Mouse (Mus musculus): ENCODE data around the gene Elovl2.
A peak's percentile ranks its signal among the peaks of the same experiment; 100 is the strongest.
"Not testable (repeated sequence)": the region's sequence is repeated elsewhere in the genome, so short reads cannot be mapped to it uniquely, and the experiment has no call there.

The Elovl2 gene

DNA sequence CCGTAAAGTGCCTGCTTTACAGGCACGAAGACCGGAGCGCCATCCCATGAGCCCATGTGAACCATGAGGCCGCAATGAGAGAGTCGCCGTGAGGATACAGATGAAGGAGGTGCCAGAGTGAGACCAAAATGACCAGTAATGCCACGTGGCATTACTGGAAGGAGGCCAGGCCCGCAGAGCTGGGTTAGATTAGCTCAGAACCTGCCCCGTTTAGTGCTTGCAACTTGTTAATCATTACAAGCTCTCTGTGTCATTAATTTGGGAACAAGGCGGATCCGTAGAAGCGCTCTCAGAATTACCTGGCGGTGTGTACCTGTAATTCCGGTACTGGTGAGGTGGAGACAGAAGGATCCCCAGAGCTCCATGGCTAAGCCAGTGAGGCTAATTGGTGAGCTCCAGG lies 12.0 kb upstream of the Elovl2 start:
- peak; percentile 87 for DNase-seq

DNA sequence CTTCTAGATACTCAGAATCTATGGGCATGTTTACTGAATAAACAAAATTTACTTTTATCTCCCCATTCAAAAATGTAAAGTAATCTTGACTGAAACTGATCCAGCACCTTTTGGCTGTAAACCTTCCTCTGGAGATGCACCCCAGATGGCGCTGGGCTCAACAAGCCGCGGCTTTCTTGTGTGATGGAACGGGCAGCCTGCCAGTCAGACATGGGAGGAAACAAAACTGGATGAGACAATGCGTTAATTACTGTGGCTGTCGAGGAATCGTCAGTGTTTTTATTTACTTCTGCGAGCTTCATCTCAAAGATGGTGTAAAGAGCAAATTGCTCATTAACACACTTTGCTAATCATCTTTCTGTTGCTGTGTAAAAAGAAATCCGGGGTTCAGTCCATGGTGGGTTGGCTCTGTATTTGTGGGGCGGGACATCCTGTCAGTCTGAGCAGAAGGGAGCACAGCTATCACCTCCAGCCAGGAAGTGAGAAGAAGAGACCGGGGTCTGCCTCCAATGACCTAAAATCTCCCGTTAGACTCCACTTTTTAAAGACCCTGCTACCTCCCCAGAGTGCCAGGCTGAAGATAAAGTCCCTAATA lies 11.3 kb upstream of the Elovl2 start:
- DNase-seq = no peak

- no peak for DNase-seq
Measured at GRCm38 (mm10) chr13:41230256-41230655, 10.1 kb upstream of the Elovl2 start.

DNA sequence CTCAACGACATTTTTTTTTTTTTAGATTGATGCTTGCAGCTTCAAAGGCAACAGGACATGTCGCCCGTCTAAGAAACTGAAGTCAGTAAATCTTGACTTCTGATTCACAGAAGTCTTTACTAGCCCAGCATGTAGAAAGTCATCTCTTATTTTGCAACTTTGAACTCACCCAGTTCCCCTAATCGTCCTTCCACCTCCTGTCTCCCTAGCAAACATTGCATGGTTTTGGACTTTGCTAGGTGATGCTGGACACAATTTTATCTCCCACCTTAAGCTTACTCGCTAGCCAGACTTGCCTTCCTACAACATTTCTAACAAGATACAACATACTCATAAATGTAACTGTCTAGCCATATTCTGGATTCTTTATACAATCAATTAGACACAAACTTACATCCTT lies 7.9 kb upstream of the Elovl2 start:
- no peak for DNase-seq

- DNase-seq = no peak
Measured at GRCm38 (mm10) chr13:41226513-41226912, 6.3 kb upstream of the Elovl2 start.

DNA sequence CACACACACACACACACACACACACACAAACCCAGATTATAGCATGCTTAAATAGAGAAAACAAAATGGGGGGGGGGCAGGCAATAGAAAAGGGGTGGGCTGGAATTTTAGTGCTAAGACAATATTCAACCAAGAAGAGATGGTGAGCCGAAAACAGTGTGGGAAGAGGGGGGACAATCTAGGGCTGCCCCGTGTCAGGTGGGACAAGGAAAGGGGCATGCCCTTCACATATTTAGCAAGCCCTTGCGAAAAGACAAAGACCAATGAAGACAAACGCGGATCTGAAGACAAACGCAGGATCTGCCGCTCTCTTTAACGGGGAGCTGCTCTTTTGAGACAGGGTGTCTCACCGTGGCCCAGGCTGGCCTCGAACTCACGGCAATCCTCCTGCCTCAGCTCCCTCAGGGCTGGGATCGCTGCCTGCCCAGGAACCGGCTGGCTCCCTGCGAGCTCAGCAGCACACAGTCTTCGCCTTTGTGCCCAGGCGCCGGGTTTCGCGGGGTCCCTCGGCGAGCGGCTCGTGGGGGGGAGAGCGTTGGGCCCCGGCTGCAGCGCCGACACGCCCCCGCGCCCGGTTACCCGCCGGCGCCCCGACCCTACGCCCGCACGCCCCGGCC lies 410 bp downstream of the Elovl2 start:
- DNase-seq = no peak

- peak; percentile 17 for DNase-seq
Measured at GRCm38 (mm10) chr13:41219056-41219455, 1.1 kb downstream of the Elovl2 start.

- no peak for DNase-seq
Measured at GRCm38 (mm10) chr13:41216236-41216635, 4.0 kb downstream of the Elovl2 start.

DNA sequence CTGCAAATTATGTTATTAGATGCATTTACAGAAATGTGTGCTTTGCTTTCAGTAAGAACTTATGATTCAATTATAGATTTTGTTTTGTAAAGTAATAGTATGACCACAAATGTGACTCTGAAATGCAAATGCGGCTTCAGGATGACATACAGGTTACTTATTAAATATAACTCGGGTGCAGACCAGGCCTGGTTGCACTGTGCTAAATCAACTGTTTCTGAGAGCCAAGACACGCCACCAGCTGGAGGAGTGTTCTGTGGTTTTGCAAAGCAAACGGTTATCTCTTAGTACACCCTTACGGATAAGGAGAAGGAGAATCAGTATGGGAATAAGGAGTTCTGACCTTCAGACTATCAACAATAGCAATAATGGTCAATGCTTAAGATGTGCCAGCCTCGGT lies 4.5 kb downstream of the Elovl2 start:
- DNase-seq = no peak

GRCm38 (mm10) chr13:41212558-41213322 lies 7.5 kb downstream of the Elovl2 start:
- DNase-seq = peak; percentile 26

DNA sequence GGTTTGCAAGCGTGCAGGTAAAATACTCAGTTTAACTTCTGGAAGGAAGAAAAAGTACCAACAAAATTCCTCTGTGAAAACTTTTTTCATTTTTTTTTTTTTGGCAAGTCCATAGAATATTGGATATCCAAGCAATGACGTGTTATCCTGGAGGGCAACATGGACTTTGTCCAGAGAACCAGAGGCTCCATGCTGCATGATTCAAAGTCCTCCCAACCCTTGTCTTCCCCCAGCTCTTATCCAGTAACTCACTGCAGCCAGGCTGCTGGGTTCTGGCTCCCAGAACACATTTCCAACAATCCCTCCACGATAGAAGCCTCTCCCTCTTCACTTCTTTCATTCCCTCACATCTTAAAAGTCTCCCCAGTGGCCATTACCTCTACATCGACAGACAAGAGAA lies 8.9 kb downstream of the Elovl2 start:
- peak; percentile 23 for DNase-seq

DNA sequence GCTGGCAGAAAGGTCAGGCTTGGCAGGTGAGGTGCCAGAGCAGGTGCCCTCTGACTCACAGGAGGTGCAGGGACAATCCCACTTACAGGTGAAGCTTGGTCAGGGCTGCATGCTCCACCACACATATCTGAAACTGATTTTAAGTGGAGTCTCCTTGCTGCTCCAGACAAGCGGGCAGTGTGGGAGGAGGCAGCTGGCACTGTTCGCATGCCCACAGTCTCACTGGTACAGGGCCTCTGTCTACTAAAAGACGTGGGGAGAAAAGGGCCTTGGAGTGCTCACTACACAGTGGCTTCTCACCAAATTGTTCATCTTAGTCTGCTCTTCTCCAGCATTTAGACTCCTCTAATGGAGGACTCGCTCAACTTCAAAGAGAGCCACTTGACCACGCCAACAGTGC lies 14.0 kb downstream of the Elovl2 start:
- no peak for DNase-seq

DNA sequence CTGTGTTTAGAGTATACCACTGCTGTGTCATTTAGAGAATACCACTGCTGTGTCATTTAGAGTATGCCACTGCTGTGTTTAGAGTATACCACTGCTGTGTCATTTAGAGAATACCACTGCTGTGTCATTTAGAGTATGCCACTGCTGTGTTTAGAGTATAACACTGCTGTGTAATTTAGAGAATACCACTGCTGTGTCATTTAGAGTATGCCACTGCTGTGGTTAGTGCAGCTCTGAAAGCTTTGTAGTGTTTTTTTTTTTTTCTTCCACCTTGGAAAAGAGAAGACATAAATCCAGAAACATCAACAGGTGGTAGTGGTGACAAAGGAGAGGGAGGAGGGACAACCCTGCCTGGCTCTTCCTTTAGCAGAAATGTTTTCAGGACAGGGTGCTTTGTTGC lies 14.6 kb downstream of the Elovl2 start:
- not testable (repeated sequence) for DNase-seq

- no peak for DNase-seq
Measured at GRCm38 (mm10) chr13:41203691-41204090, 16.5 kb downstream of the Elovl2 start.

DNA sequence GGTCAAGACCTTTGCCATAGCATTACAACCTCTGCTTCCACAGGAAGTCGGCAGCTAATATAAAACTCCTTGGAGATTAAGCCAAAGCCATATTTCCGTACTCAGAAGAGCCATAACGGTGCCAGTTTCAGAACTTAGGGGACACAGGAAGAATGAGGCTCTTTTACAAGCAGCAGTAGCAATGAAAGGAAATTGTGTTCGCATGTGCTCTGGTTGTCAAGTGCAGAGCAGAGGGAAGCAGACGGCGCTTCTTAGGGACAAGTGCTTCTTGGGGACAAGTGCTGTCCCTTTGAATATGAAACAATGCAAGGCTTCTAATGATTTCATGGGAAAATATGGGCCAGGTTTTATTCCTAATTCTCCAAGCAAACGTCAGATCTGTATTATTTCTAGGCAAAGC lies 16.9 kb downstream of the Elovl2 start:
- DNase-seq = no peak

- DNase-seq = no peak
Measured at GRCm38 (mm10) chr13:41200861-41201260, 19.3 kb downstream of the Elovl2 start.

GRCm38 (mm10) chr13:41195640-41196333 lies 24.4 kb downstream of the Elovl2 start:
- no peak for DNase-seq

GRCm38 (mm10) chr13:41187886-41188285 lies 32.3 kb downstream of the Elovl2 start:
- DNase-seq = no peak

DNA sequence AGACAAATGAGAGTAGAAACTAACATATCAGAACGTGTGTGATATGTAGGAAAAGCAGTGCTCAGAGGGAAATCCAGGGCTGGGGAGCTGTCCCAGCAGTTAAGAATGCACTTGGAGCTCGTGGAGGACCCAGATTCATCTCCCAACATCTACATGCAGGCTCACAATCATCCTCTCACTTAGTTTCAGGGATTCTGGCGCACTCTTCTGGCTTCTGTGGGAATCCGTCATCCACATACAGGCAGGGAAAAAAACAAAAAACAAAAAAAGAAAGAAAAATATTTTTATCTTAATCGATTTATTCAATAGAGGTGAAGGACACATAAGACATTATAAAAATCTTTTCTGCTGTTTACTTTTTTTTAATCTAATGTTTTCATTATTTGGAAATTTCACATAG lies 61.8 kb downstream of the Elovl2 start:
- no peak for DNase-seq

DNA sequence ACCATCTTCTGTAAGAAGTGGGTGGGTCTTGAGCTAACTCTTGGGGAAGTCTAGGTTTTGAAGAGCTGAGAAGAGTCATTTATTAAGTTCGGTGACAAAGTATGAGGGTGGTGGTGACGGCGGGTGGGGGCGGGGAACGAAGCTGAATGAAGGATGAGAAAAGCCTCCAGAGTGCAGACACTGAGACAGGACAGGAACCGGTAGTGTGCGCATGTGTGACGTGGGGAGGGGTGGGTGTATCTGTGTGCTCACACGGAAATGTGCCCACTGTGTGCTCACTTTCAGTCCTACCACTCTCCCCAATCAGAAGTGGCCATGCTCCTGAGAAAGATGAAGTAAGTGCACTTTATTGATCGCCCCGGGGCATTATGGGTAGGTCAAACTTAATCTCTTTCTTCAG lies 67.1 kb downstream of the Elovl2 start:
- DNase-seq = no peak

- DNase-seq = peak; percentile 42
Measured at GRCm38 (mm10) chr13:41146271-41146670, 73.9 kb downstream of the Elovl2 start.

- DNase-seq = no peak
Measured at GRCm38 (mm10) chr13:41145433-41145970, 74.7 kb downstream of the Elovl2 start.

DNA sequence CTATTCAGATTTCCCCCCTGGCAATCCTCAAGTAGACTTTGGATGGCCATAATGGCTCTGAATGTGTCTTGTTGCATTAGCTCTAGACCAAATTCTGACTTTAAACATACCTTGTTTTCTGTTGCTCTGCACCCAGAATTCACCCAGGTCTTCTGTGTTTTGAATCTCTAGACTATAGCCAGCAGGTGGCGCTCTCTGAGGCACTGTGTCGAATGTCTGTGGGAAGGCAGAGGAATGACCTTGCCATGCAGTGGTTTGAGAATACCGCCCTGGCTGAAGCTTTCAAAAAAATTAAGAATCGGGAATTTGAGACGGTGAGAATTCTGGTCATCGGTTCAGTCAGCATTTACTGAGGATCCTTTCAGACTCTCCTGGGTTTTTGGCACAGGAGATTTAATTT lies 85.3 kb downstream of the Elovl2 start:
- peak; percentile 12 for DNase-seq

Measured in kidney, adult 11 months (tissue).